Mouse (Mus musculus) neural tube, embryonic 10.5 days (tissue): ENCODE measurements around the gene Ccdc86.

Experiments
- DNase-seq: peaks from one replicate; pipeline ENCODE4 v3.0.0-alpha.2; 2017; ENCODE audit warnings: low spot score; ENCODE audit errors: extremely low spot score

Ccdc86 gene

DNA sequence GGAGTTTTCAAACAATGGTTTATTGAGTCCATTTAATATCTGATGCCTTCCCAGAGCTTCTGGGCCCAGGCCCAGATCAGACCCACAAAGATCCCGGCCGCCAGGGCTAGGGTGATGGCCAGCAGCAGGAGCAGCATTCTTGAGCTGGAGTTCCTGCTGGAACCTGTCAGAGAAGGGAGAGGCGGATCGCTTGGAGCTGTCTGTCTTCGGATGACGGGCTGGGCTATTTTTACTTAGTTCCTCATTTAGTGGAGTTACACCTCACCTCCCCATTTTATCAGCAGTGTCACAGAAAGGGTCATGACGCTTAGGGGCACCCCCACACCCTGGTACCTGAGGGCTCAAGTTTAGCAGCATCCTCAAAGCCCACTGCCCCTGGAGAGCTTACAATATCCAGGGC is 34.8 kb downstream of the Ccdc86 start:
- no peak for DNase-seq

- DNase-seq, result no peak
These were observed 39.9 kb downstream of the Ccdc86 start for GRCm38 (mm10) chr19:10909087-10909721.

GRCm38 (mm10) chr19:10907891-10908290 is 41.2 kb downstream of the Ccdc86 start:
- peak; percentile 47 for DNase-seq

- no peak for DNase-seq
These were observed 43.4 kb downstream of the Ccdc86 start for GRCm38 (mm10) chr19:10905728-10906000.

GRCm38 (mm10) chr19:10904927-10905727 is 43.9 kb downstream of the Ccdc86 start:
- DNase-seq, result no peak

DNA sequence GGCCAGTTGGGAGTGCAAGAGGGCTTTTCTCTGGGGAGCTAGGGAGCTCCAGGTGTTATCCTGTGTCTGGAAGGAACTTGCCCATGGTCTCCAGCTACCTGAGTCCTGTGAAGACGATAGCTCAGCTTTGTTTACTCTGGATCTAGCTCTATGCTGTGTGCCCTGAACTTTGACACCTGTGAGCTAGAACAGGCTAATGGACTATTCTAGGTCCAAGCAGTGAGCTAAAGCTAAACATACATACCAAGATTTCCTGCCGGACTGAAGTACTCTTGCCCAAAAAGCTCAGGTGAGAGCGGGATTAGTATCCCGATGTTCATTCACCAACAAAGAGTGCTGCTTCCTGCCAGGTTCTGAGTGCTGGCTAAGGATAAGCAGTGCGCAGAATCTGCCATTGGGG is 44.6 kb downstream of the Ccdc86 start:
- no peak for DNase-seq

- DNase-seq, result no peak
These were observed 48.0 kb downstream of the Ccdc86 start for GRCm38 (mm10) chr19:10901046-10901445.

DNA sequence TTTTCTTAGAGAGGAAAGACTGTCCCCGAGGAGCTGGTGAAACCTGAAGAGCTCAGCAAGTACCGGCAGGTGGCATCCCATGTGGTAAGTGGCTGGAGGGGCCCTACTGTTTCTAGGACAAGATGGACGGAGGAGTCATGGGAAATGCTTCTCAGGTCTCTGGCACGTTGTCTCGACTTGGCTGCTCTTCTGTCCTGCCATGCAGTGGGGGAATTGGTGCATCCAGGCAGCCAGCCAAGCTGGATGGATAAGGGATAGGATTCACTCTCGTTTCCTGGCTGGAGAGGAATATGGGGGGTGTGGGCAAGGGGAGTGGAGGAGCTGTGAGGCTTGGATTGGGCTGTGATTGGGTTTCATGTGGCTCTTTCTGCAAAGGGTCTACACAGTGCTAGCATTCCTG is 48.8 kb downstream of the Ccdc86 start:
- DNase-seq, result no peak

GRCm38 (mm10) chr19:10897491-10897890 is 51.6 kb downstream of the Ccdc86 start:
- DNase-seq, result no peak

DNA sequence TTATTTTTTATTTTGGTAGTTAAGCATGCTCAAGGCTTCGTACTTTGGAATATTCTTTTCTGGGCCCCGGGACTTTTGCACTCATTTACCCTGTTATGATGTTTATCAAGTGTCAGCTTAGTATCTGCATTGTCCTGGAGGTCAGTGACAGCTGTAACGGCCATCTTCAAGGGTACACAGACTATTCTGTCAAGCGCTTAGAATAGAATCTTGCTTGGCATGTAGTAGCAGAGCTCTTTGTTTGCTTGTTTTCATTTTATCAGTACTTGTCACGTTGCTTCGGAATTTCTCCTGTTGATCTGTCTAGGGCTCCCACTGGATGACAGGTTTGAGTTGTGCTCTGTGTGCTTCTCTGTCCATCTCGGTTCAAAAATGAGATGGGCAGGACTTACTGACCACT is 52.2 kb downstream of the Ccdc86 start:
- no peak for DNase-seq

DNA sequence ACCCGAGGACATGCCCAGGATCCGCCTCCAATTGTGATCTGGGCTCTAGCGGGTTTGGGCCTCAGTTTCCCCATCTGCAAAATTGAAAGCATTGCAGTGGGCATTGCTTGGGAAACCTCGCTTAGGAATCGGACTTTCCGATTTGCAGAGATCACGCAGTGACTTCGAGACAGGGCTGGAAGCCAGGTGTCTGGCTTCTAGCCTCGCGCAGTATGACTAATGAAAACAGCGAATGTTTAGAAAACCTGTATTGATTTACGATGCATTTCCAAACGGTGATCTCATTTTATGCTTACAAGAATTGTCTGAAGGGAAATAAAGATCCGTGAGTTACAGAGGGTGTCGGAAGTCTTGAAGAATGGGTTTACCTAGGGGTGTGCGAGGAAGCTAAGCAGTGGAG is 53.4 kb downstream of the Ccdc86 start:
- no peak for DNase-seq

DNA sequence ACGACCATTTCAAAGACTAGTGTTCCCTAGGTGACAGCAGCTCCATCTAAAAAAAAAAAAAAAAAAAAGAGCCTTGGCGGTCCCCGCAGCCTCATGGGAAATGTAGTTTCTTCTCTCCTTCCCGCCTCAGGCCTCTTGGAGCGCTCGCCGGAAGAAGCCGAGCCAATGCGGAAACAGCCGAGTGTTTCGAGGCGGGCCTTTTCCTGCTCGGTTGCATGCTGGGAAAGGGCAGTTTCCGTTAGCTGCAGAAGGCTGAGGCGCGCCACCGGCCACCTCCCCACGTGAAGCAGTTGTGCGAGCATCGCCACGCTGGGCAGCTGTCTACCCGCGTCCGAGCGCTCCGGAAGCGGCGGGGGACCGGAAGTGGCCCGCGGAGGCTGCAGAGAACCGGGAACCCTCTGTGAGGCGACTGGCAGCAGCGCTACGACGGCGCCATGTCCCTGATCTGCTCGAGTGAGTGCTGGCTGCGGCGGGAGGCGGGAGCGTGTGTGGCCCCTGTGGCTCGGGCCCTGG is 54.0 kb downstream of the Ccdc86 start, which contains the start of gene Prpf19:
TSS of gene Prpf19 (plus strand) at position 216 of the 513 bp plus-strand sequence.
- peak; percentile 97 for DNase-seq

DNA sequence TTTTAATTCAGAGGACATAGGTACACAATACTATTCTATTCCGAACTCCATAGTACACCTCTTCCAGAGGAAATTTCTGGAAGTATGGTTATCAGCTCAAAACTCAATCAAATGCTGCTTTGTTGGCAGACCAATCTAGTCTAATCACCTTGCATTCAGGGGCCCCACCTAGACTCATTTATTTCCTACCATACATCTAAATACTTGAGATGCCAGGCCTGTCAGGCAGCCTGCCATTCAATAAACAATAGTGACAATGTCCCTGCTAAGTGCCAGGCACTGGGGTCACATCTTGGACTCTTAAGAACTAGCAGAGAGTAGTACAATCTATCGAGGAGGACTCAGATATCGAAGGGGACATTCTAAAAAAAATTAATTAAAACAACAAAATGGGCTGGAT is 56.9 kb downstream of the Ccdc86 start:
- DNase-seq, result no peak
